Mouse (Mus musculus): ENCODE measurements around the gene Atp11a. TPM values are rescaled to one million over a fixed set of nuclear protein-coding genes. Genes with fewer than 3 reads are reported as not detected.

Atp11a gene
- polyA plus RNA-seq, 1 experiment from 2014 or later, result 8.9 TPM

DNA sequence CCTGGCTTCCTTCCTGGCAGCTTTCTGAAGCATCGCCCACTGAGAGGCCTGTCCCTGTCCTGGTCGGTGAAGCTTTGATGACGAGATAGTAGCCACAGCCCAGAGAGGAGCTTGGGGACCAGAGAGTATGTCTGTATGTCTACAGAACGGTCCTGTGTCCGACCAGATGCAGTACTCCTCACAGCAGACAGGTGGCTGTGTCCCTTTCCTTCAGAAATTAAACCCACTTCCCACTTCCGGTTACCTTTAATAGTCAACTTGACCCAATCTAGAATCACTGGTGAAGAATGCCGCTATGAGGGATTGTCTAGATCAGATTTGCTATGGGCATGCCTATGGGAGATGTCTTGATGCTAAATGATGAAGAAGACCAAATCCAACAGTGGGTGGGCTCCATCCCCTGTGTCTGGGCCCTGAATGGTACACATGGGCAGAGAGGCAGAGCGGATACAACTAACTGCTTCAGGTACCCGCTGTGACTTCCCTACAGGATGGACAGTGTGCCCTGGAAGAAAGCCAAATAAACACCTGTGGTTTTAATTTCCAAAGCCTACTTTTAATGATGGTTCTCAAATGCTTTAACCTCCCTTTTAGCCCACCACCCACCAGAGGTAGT, 138.8 kb downstream of the Atp11a start:
- WGBS, result 67% methylated on average over 9 of the region's 9 CpGs

GRCm38 (mm10) chr8:12896494-12897373, 139.9 kb downstream of the Atp11a start:
- Histone ChIP-seq H3K4me2 (ENCODE audit: low read length) (no peak overlapping the region), H3K27ac (ENCODE audit: low read depth, low read length) (no peak overlapping the region), H3K4me3 (ENCODE audit: low read length) (no peak overlapping the region), H3K36me3 (ENCODE audit: control insufficient read depth, insufficient read depth, low read length) (no peaks in the 10 kb centered on the region), H3K9me3 (ENCODE audit: control insufficient read depth, low read length) (no peaks in the 10 kb centered on the region), H3K4me1 (ENCODE audit: control insufficient read depth, insufficient read depth, low read depth, low read length) (no peaks in the 10 kb centered on the region; the same call in 1 of the 2 replicates), H3K27me3 (replicated peaks; ENCODE audit: control insufficient read depth, insufficient read depth, low read length) (no peaks in the 10 kb centered on the region), H3K9ac (ENCODE audit: low read depth, low read length) (no peak overlapping the region)
- ATAC-seq, result peak; percentile 76
- 46% methylated on average over 13 of the region's 13 CpGs for WGBS

More for the DNA sequence above, 138.8 kb downstream of the Atp11a start:
- H3K4me2 ChIP-seq (ENCODE audit: low read length), result no peak overlapping the region
- H3K4me1 ChIP-seq (ENCODE audit: control insufficient read depth, insufficient read depth, low read depth, low read length), result no peaks in the 10 kb centered on the region; the same call in 1 of the 2 replicates
- no peak overlapping the region for H3K9ac ChIP-seq (ENCODE audit: low read depth, low read length)
- no peaks in the 10 kb centered on the region for H3K36me3 ChIP-seq (ENCODE audit: control insufficient read depth, insufficient read depth, low read length)
- H3K9me3 ChIP-seq (ENCODE audit: control insufficient read depth, low read length), result no peaks in the 10 kb centered on the region
- H3K27ac ChIP-seq (ENCODE audit: low read depth, low read length), result no peak overlapping the region
- ATAC-seq, result no peak
- H3K4me3 ChIP-seq (ENCODE audit: low read length), result no peak overlapping the region
- H3K27me3 ChIP-seq (replicated peaks; ENCODE audit: control insufficient read depth, insufficient read depth, low read length), result no peaks in the 10 kb centered on the region

- WGBS, result 76% methylated on average over 9 of the region's 9 CpGs
- no peak for ATAC-seq
Measured at GRCm38 (mm10) chr8:12897815-12898214, 141.0 kb downstream of the Atp11a start.

DNA sequence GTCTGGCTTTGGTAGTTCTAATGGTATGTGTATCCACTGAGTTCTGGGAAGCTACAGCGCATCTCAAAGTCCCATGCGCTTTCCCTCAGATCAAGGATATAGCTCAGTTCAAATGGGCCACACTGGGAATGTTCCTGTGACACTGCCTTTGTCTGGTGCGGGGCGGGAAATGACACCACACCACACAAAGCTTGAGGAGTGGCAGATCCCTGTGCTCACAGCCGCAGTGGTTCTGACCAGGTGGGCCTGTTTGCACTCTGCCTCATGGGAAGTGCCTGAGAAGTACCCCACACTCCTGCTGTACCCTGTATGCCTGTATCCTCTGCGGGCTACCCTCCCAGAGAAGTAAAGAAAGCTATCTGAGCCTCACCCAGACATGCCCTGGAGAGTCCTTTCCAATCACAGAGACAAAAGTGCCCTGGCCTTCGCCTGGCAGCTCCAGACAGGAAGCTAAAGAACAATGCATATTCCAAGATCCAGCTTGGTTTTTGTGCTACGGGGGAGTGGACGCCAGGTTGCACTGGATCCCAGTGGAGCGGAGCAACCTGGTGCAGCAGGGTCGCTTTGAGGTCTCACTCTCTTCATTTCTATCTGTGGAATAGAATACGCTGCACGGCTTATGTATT, 147.1 kb downstream of the Atp11a start:
- Histone ChIP-seq H3K4me1 (ENCODE audit: control insufficient read depth, insufficient read depth, low read depth, low read length) (no peaks in the 10 kb centered on the region), H3K27me3 (replicated peaks; ENCODE audit: control insufficient read depth, insufficient read depth, low read length) (no peaks in the 10 kb centered on the region), H3K27ac (ENCODE audit: low read depth, low read length) (no peak overlapping the region), H3K4me2 (ENCODE audit: low read length) (no peak overlapping the region), H3K9ac (ENCODE audit: low read depth, low read length) (no peak overlapping the region), H3K36me3 (ENCODE audit: control insufficient read depth, insufficient read depth, low read length) (no peaks in the 10 kb centered on the region), H3K9me3 (ENCODE audit: control insufficient read depth, low read length) (no peaks in the 10 kb centered on the region), H3K4me3 (ENCODE audit: low read length) (no peak overlapping the region)
- WGBS, result 80% methylated on average over 13 of the region's 13 CpGs
- ATAC-seq, result no peak

More at GRCm38 (mm10) chr8:12897815-12898214, 141.0 kb downstream of the Atp11a start:
- no peaks in the 10 kb centered on the region; the same call in 1 of the 2 replicates for H3K4me1 ChIP-seq (ENCODE audit: control insufficient read depth, insufficient read depth, low read depth, low read length)
- H3K9me3 ChIP-seq (ENCODE audit: control insufficient read depth, low read length), result no peaks in the 10 kb centered on the region
- H3K4me2 ChIP-seq (ENCODE audit: low read length), result no peak overlapping the region
- H3K9ac ChIP-seq (ENCODE audit: low read depth, low read length), result no peak overlapping the region
- H3K27ac ChIP-seq (ENCODE audit: low read depth, low read length), result no peak overlapping the region
- H3K4me3 ChIP-seq (ENCODE audit: low read length), result no peak overlapping the region
- H3K27me3 ChIP-seq (replicated peaks; ENCODE audit: control insufficient read depth, insufficient read depth, low read length), result no peaks in the 10 kb centered on the region
- H3K36me3 ChIP-seq (ENCODE audit: control insufficient read depth, insufficient read depth, low read length), result no peaks in the 10 kb centered on the region

- 86% methylated on average over 5 of the region's 5 CpGs for WGBS
- Histone ChIP-seq H3K9me3 (ENCODE audit: control insufficient read depth, low read length) (no peaks in the 10 kb centered on the region), H3K27me3 (replicated peaks; ENCODE audit: control insufficient read depth, insufficient read depth, low read length) (no peaks in the 10 kb centered on the region), H3K4me1 (ENCODE audit: control insufficient read depth, insufficient read depth, low read depth, low read length) (no peaks in the 10 kb centered on the region), H3K36me3 (ENCODE audit: control insufficient read depth, insufficient read depth, low read length) (no peaks in the 10 kb centered on the region), H3K27ac (ENCODE audit: low read depth, low read length) (no peak overlapping the region), H3K4me3 (ENCODE audit: low read length) (no peak overlapping the region), H3K9ac (ENCODE audit: low read depth, low read length) (no peak overlapping the region), H3K4me2 (ENCODE audit: low read length) (no peak overlapping the region)
- ATAC-seq, result no peak
Measured at GRCm38 (mm10) chr8:12905122-12905521, 148.3 kb downstream of the Atp11a start.

- H3K4me1 ChIP-seq (ENCODE audit: control insufficient read depth, insufficient read depth, low read depth, low read length), result no peaks in the 10 kb centered on the region
- WGBS, result 79% methylated on average over 11 of the region's 11 CpGs
Measured at GRCm38 (mm10) chr8:12905599-12906321, 148.9 kb downstream of the Atp11a start.

GRCm38 (mm10) chr8:12906597-12906996, 149.8 kb downstream of the Atp11a start:
- Histone ChIP-seq H3K4me2 (ENCODE audit: low read length) (no peak overlapping the region), H3K9ac (ENCODE audit: low read depth, low read length) (no peak overlapping the region), H3K27me3 (replicated peaks; ENCODE audit: control insufficient read depth, insufficient read depth, low read length) (no peaks in the 10 kb centered on the region), H3K4me1 (ENCODE audit: control insufficient read depth, insufficient read depth, low read depth, low read length) (no peaks in the 10 kb centered on the region), H3K4me3 (ENCODE audit: low read length) (no peak overlapping the region), H3K9me3 (ENCODE audit: control insufficient read depth, low read length) (no peaks in the 10 kb centered on the region), H3K27ac (ENCODE audit: low read depth, low read length) (no peak overlapping the region), H3K36me3 (ENCODE audit: control insufficient read depth, insufficient read depth, low read length) (no peaks in the 10 kb centered on the region)
- WGBS, result 56% methylated on average over 5 of the region's 5 CpGs
- no peak for ATAC-seq

More at GRCm38 (mm10) chr8:12905599-12906321, 148.9 kb downstream of the Atp11a start:
- no peaks in the 10 kb centered on the region for H3K36me3 ChIP-seq (ENCODE audit: control insufficient read depth, insufficient read depth, low read length)
- no peak overlapping the region for H3K4me3 ChIP-seq (ENCODE audit: low read length)
- H3K9ac ChIP-seq (ENCODE audit: low read depth, low read length), result no peak overlapping the region
- H3K9me3 ChIP-seq (ENCODE audit: control insufficient read depth, low read length), result no peaks in the 10 kb centered on the region
- ATAC-seq, result peak; percentile 22; the same call in 1 of the 2 replicates
- no peak overlapping the region for H3K27ac ChIP-seq (ENCODE audit: low read depth, low read length)
- no peaks in the 10 kb centered on the region for H3K27me3 ChIP-seq (replicated peaks; ENCODE audit: control insufficient read depth, insufficient read depth, low read length)
- no peak overlapping the region for H3K4me2 ChIP-seq (ENCODE audit: low read length)

DNA sequence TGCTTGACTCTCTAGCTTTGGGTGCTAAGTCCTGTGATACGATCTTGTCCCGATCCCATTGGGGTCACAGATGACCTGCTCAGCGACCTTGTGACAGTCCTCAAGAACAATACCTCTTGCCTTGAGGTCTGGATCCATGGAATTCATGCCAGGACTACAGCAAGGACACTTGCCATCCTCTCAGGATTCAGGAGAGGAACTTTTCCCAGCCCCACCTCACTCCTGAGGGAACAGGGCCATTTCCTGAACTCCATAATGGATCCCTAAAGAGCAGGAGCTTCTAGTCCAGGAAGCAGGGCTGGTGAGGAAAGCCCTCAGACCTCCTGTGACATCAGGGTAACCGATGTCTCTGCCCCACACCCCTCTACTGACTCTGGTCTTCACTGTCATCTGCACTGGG, 150.9 kb downstream of the Atp11a start:
- H3K4me1 ChIP-seq (ENCODE audit: control insufficient read depth, insufficient read depth, low read depth, low read length), result no peaks in the 10 kb centered on the region
- WGBS, result 80% methylated on average over 4 of the region's 4 CpGs
- H3K9ac ChIP-seq (ENCODE audit: low read depth, low read length), result no peak overlapping the region
- no peak for ATAC-seq
- H3K9me3 ChIP-seq (ENCODE audit: control insufficient read depth, low read length), result no peaks in the 10 kb centered on the region
- H3K27me3 ChIP-seq (replicated peaks; ENCODE audit: control insufficient read depth, insufficient read depth, low read length), result no peaks in the 10 kb centered on the region
- no peak overlapping the region for H3K4me3 ChIP-seq (ENCODE audit: low read length)
- no peak overlapping the region for H3K4me2 ChIP-seq (ENCODE audit: low read length)
- no peak overlapping the region for H3K27ac ChIP-seq (ENCODE audit: low read depth, low read length)
- H3K36me3 ChIP-seq (ENCODE audit: control insufficient read depth, insufficient read depth, low read length), result no peaks in the 10 kb centered on the region
